Mouse (Mus musculus): ENCODE data around the gene Sdhaf3.
"Not testable (repeated sequence)": the region's sequence is repeated elsewhere in the genome, so short reads cannot be mapped to it uniquely, and the experiment has no call there.

The Sdhaf3 gene

DNA sequence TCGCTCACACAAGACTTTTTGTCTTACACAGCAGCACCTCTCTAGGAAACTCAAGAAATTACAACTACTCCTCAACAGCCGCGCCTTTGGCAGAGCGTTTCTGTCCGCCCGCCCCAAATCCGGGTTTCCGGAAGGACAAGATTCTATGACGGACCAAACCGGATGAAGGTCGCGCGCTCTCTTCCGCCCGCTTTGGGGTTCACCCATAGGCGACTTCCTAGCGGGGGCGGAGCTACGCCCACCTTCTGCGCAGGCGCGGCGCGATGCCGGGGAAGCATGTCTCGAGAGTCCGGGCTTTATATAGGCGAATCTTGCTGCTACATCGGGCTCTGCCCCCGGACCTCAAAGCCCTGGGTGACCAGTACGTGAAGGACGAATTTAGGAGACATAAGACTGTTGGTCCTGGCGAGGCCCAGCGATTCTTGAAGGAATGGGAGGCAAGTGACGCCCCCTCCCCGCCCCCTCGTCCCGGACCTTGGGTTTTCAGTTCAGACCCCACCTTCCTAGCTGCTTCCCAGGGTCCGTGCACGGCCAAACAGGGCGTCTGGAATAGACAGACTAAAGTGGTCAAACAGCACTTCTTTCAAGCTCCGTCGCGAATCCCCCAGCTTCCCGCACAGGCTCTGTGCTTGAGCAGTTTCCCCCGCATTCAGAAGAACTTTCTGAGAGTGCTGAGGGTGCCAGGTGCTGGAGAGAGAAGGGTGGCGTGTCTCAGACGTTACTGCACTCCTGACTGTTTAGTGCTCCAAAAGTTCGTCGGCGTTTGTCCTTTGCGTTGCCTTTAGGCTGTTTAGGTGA lies at the start of gene Sdhaf3:
Gene Sdhaf3 (plus strand): TSS at position 241 of the 798 bp plus-strand sequence.
- peak; percentile 98 for DNase-seq (ENCODE audit: extremely low read depth, insufficient read length, low spot score)

DNA sequence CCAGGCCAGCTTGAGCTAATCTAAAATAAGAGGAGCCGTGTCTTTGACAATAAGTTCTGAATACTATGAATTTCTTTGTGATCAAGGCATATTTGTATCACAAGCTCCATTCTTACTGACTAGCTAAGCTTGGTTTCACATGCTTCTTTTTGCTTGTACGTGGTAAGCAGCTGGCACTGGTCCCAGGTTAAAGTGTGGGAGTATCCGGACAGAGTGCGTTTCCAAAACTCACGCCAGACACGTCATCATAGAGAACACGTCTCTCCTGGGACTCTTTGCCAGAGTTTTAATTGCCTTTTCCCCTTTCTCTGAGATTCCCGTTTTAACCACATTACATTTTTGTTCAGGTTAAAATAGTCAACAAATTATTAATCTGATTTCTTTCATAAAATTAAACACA lies 46.2 kb upstream of the Sdhaf3 start:
- peak; percentile 33 for DNase-seq (ENCODE audit: extremely low read depth, insufficient read length, low spot score)

DNA sequence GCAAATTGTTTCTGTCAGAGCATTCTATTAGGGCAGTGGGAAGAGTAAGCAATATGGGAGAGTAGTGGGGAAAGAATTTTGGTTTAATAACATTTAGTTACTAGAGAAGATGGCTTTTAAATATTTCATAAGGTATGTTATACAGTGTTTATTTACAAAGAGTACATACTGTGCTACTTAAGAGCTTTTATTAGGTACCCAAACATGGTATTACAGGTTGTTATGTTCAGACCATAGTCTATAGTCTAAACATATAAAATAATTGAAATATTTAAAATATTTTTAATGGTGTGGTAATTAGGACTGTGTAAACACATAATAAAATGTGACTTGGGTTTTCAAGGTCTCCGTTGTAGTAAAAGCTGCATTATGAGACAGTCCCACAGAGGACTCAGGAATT lies 41.5 kb upstream of the Sdhaf3 start:
- DNase-seq (ENCODE audit: extremely low read depth, insufficient read length, low spot score): no peak

DNA sequence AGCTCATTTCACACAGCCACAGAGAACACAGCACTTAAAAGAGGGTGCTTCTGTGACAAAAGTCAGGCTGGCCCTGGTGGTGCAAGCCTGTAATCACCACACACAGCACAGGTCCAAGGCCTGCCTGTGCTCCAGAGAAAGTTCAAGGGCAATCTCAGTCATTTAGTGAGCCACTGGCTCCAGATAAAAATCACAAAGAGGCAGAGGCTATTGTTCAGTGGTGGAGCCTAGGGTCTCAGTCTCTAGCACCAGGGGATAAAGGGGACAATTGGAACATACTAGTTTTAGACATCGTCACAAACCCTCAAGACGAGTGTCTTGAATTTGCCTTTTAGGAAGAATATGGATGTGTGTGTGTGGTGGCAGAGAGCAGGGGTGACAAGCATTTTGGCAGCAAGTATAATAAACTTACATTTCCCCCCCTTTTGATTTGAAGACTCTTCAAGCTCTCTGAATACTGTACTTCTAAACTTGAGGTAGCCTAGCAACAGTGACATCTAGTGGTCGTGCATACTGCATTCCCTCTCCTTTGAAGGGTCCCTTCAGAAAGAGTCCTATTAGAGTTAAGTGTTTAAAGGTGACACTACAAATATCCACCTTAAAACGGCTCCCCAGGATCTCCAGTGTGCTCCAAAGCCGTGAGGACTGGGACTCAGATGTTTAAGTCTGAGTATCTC lies 40.8 kb upstream of the Sdhaf3 start:
- DNase-seq (ENCODE audit: extremely low read depth, insufficient read length, low spot score): peak; percentile 14

DNA sequence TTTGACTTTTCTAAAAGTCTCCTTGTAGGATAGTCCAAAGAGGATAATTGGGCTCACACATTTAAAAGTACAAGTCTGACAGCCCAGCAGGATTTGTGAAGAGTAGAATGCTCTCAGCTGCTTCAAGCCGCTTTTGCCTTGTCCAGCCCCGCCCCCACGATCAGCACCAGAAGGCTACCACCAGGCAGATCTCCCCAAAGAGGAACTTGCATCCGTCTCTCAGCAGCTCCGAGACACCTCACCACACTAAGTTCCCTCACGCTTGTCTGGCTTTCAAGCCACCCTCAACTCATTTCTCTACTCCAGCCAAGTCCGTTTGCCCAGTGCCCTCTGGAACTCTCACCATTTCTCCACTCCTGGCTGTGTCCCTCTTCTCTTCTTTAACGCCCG lies 40.3 kb upstream of the Sdhaf3 start:
- no peak for DNase-seq (ENCODE audit: extremely low read depth, insufficient read length, low spot score)

DNA sequence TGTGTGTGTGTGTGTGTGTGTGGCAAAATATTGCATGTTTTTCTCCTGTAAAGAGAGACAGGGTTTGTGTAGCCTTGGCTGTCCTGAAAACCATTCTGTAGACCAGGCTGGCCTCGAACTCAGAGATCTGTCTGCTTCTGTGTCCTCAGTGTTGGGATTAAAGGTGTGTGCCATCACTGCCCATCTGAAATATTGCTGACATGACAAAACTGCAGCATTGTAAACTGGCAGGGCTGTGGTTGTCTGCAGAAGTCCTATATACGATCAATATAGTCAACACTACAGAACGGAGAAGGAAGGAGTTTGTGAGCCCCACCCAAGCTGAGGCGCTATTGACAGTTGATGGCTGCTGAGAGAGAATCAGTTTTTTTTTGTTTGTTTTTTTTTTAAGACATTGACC lies 38.5 kb upstream of the Sdhaf3 start:
- no peak for DNase-seq (ENCODE audit: extremely low read depth, insufficient read length, low spot score)

DNA sequence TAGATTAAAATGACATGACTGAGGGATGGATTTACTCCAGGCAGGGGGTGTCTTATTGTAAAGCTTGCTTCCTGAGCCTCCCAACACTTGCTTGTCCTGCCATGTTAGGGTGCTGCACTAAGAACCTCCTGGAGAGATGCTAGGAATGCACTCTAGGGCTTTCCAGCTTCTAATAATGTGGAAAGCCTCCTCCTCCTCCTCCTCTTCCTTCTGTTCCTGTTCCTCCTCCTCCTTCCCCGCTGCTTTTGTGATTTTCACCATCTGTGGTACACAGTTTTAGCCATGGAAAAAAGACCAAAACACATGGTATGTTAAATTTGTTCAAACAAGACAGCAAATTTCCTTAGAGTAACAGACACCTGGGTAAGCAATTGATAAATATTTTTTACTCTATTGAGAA lies 30.5 kb upstream of the Sdhaf3 start:
- DNase-seq (ENCODE audit: extremely low read depth, insufficient read length, low spot score): no peak

DNA sequence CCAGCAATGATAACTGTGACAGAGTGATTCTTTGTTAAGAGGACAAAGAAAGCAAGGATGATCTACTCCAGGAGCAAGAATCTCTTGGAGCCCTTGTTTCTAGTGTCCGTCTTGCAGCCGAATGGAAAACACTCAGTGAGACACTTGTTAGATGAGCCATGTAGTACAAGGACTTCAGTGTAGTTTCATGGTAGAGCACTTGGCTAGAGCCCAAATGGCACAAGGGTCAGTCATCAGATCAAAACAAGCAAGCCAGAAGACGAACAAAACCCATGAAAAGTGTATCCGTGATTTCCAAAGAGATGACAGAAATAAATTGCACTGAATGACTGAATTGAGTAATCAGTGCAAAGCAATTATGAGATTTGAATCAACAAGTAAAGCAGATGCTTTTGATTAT lies 25.0 kb upstream of the Sdhaf3 start:
- no peak for DNase-seq (ENCODE audit: extremely low read depth, insufficient read length, low spot score)

DNA sequence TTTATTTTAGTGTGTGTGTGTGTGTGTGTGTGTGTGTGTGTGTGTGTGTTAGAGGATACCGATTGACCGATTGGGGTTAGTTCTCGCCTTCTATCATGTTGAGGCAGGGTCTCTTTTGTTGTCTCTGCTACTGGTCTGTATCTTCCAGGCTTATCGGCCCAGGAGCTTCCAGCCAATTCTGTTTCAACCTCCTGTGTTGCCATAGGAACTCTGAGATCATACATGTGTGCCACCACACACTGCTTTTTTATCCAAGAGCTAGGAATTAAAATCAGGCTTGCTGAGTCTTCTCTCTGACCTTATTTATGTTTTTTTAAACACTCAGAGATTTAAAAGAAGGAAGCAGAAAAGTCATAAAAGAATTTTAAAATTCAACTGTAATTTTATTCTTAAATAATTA lies 24.3 kb upstream of the Sdhaf3 start:
- DNase-seq (ENCODE audit: extremely low read depth, insufficient read length, low spot score): no peak

DNA sequence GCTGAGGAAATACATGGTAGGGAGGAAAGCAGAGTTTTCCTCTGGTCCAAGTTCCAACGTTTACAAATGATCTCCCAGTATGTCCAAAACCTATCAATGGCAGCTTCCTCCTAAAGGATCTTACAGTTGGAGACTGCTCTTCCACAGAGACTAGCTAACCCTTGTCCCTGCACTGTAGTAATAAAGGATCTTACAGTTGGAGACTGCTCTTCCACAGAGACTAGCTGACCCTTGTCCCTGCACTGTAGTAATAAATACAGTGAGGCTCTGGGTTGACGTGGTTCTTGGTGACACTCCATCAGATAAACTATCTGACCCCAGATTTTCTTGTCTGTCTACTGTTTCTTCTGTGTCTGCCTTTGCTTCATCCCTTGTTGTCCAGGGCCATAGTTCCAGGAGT lies 15.0 kb upstream of the Sdhaf3 start:
- no peak for DNase-seq (ENCODE audit: extremely low read depth, insufficient read length, low spot score)

DNA sequence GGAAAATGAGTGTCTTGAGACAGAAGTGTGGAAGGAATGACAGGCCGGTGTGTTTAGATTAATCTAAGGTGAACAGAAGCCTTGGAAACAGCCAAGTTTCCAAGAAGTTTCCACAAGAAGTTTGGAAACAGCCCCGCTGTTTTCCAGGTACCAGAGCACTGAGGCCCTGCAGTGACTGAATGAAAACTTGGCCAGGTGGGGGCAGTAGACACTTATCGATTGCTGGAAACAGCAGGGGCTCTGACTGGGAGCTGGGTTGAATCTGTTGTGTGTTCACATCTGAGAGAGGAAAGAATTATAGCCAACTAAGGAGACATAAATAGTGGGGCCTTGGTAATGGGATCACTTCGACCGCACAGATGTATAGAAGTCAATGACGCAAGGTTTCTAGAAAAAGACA lies 13.0 kb upstream of the Sdhaf3 start:
- no peak for DNase-seq (ENCODE audit: extremely low read depth, insufficient read length, low spot score)

DNA sequence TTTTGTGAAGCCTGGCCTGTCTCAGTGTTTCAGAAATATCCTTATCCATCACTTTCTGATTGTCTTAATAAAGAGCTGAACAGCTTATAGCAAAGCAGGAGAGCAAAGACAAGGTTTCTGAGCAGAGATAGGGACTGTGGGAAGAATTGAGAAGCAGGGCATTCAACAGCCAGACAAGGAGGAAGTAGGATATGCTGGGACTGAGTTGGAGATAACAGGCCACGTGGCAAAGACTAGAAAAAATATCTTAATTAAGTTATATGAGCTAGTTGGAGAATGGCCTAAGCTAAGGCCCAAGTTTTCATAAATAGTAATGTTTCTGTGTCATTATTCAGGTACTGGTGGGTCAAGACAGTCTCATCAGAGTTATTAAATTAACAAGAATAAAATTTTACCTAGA lies 8.2 kb upstream of the Sdhaf3 start:
- no peak for DNase-seq (ENCODE audit: extremely low read depth, insufficient read length, low spot score)

DNA sequence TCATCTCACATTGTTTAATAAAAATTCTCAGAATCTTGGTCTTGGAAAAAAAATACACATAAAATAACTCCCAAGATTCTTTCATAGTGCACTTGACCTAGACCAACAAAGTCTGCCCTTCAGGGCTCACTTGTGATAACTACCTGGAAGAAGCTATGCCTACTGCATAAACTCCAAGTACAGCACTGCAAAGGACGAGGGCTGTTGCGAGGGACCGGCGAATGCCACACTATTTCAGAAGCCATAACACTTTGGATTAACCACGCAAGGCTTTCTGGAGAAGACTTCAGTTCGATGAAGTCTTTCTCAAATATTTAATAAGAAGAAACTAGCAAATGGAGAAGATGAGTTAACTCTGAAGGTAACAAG lies 425 bp upstream of the Sdhaf3 start:
- no peak for DNase-seq (ENCODE audit: extremely low read depth, insufficient read length, low spot score)

DNA sequence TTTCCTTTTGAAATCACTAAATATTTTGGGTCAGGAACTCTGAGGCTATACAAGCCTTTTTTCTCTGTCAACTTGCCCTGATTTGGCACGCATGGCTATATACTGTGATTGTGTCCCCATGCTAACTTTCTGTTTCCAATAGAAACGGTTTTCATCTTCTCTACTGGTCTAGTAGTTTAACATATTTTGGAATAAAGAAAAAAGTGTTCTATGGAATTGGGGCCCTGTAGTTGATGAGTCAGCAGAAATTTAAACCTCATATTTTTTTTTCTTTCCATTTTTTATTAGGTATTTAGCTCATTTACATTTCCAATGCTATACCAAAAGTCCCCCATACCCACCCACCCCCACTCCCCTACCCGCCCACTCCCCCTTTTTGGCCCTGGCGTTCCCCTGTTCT lies 3.4 kb downstream of the Sdhaf3 start:
- not testable (repeated sequence) for DNase-seq (ENCODE audit: extremely low read depth, insufficient read length, low spot score)

DNA sequence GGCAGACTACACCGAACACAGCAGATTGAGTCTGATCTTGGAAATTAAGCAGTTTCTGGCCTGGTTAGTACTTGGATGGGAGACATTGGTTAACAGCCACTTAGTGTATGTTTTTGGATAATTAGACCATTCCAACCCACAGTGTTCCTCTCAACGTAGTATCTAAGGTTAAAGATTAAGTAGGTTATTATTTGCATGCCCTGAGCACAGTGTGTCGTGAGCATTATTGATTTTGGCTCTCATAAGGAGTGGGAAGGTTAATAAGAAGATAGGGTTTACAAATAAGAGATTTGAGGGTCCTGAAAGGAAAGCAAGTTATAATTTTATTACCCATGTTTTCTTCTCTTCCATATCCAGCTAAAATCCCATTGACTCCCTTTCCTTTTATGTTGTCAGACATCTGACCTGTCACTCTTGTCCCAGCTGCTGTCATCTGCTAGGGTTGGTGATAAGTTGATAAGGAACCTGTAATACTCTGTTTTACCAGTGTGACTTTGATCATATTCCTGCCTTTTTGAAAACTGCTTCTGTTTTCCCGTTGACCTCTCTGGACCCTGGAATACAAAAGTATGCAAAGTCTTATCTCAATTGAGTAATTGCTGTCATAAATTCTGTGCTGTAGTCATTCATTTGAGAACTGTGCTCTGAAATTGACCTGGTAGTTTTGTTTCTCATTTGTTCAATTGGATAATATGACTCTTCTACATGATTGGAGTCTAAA lies 41.6 kb downstream of the Sdhaf3 start:
- no peak for DNase-seq (ENCODE audit: extremely low read depth, insufficient read length, low spot score)

DNA sequence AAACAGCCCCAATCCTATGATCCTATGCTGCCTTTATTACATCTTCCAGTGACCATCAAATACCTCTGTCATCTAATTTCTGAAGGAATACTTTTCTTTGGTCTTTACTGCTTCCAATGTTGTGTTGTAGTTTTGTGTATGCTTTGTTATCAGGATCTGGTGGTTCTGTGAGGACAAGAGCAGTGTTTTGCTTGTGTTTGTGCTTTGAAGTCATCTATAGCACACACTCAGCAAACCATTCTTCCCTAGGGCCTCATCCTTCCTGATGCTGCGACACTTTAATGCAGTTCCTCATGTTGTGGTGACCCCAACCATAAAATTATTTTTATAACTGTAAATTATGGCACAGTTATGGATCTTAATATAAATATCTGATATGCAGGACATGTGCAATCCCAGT lies 42.2 kb downstream of the Sdhaf3 start:
- DNase-seq (ENCODE audit: extremely low read depth, insufficient read length, low spot score): no peak

DNA sequence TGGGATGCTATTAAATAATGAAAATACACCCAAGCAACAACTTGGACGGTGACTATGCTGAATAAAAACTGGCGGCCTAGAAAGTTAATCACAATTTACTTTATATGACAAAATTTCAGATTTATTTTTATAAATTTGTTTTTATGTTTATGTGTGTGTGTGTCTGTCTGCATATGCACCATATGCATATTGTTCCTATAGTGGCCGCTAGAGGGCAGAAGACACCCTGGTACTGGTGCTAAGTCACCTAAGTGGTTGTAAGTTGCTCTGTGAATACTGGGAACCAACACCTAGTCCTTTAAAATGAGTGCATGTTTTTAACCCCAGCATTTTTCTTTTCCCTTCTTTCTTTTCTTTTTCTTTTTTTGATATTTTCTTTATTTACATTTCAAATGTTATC lies 43.2 kb downstream of the Sdhaf3 start:
- DNase-seq (ENCODE audit: extremely low read depth, insufficient read length, low spot score): no peak

DNA sequence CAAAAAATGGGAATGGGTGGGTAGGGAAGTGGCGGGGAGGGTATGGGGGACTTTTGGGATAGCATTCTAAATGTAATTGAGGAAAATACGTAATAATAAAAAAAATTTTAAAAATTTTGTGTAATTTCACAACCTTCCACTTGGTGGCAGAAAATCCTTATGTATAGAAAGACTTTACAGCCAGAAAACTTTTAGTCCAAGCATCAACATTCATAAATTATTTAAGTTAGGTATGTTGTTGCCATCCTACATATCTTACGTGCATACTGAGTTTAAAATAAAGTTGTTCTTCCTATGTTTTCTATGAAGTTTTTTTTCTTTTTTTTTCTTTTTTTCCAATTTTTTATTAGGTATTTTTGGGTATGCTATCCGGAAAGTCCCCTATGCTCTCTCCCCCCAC lies 47.3 kb downstream of the Sdhaf3 start:
- DNase-seq (ENCODE audit: extremely low read depth, insufficient read length, low spot score): no peak

DNA sequence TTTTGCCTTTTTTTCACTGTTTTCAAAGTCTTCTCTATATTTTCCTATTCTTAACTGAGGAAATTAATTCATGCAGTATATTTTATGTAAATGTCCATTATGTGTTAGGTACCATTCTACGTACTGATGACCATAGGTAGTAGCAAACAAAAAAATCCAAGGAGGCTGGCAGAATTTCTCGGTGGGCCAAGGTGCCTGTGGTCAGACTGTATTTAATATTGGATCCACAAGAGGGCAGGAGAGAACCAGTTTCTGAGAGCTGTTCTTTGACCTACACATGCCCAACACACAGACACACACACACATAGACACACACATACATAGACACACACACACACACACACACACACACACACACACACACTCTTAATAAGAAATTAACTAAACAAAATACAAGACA lies 48.2 kb downstream of the Sdhaf3 start:
- no peak for DNase-seq (ENCODE audit: extremely low read depth, insufficient read length, low spot score)

DNA sequence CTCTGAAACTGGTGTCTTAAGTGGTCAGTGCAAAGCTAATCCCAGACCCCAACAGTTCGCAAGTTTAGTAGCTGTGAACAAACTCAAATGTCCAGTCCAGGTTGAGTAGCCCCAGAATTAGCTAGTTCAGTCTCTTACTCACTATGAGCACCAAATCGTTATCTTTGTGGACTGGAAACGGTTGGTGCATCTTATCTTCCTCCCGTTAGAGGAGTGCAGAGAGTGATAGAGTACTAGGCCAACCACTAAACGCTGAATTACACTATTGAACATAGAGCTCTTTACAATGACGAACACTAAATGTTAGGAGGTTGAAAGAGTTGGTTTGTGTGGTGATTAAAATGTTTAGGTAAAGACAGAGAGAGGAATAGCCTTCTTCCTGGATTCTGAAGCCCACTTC lies 82.3 kb downstream of the Sdhaf3 start:
- DNase-seq (ENCODE audit: extremely low read depth, insufficient read length, low spot score): no peak

DNA sequence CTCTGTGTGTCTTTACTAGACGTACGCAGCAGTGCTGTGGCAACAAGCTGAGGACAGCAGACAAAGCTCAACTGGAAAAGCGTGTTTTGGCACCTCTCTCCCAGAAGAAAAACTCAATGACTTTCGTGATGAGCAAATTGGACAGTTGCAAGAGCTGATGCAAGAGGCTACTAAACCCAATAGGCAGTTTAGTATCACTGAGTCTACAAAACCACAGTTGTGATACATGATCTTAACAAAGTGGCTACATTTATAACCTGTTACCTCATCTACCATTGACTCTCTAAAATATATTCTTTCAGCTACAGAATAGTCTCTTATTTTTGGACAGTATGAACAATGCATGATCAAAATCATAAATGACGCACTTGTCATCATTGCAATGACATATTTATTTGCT lies 83.0 kb downstream of the Sdhaf3 start:
- DNase-seq (ENCODE audit: extremely low read depth, insufficient read length, low spot score): no peak

DNA sequence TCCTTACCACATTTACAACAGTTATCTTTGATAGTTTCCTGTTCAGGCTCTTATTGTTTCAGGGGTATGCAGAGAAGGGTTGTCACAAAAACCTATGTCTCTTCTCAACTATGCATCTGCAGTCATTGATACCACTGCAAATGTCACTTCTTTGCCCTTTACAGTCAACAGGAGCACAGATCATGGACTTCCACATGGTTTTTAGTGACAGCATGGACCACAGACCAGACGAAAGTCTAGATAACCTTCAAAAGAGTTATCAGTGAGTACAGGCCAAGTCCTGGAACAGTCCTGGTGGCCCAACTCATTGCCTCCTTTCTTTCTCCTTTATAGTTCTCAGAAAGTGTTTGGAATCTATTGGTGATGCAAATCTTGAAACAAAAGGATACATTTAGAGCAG lies 86.1 kb downstream of the Sdhaf3 start:
- DNase-seq (ENCODE audit: extremely low read depth, insufficient read length, low spot score): no peak

Data from 3134 (cell line).